Mouse (Mus musculus): ENCODE measurements around the gene Usp5.

DNA sequence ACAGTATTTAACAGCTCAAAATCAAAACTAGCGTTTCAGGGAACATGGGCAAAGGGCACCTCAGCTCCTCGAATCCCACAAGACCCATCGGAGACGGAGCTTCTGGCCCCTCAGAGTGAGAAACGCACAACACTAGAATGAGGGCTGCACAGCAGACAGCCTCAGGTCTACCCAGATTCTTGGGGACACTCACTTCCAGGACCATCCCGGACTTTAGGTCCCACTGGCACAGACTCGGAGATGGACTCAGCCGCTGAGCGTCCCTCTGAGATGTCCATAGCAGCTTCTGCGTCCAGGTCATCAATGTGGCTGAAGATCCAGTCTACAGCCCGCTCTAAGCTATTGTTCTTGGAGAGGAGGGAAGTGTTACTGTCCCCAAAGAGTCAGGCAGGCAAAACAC is 12.2 kb downstream of the Usp5 start:
- TF ChIP-seq POLR2A (IDR thresholded peaks at IDR 0.05; ENCODE audit: borderline replicate concordance, extremely low read depth, low read depth, low read length) (no peak), CTCF (IDR thresholded peaks at IDR 0.05; ENCODE audit: insufficient read depth, low read length) (no peak)

All from lung, adult 2 months (tissue).